Comparison of ENCODE assay signal across 8 mouse cellular contexts in genomic region chr11:98767276-98767675, GRCm38 (mm10). TPM values are rescaled to one million over a fixed set of nuclear protein-coding genes. Genes with fewer than 3 reads are reported as not detected.
A peak's percentile ranks its signal among the peaks of the same experiment; 100 is the strongest.
DNase-seq lines count a peak whose midpoint lies in the region; ATAC-seq lines count a peak whose summit lies in the region.

No protein-coding gene starts in this region.

- DNase-seq in adrenal gland, adult (ENCODE audit: inconsistent age in 2 of 2, low spot score in 1 of 2), result peak; percentile 63 to 84
- DNase-seq in adrenal gland, adult 8-10 months, result no peak
- peak; percentile 76 for DNase-seq in right cerebral cortex, postnatal 14 days
- no peak for DNase-seq in right cerebral cortex, postnatal 25 days
- peak; percentile 56 for DNase-seq in kidney, adult 9 months

- ATAC-seq in granulocyte monocyte progenitor cell, adult 5-6 weeks (replicated peaks; ENCODE audit: poor library complexity, severe bottlenecking), result peak; percentile 60
- ATAC-seq in megakaryocyte-erythroid progenitor cell, adult 5-6 weeks (replicated peaks; ENCODE audit: low FRiP score, low TSS enrichment, poor library complexity, severe bottlenecking), result 0 out of 2 replicates have a peak, but pooled peaks have one; percentile 19
- no peak; the same call in 1 of the 2 replicates for ATAC-seq in frontal cortex, adult (ENCODE audit: low TSS enrichment)

RNA-seq across cellular contexts. Expression of gene Nr1d1, which starts 7.9 kb away (rescaled TPM):
- 100 to 1,000 TPM; 140 to 286 (median 201) TPM for total RNA-seq in adrenal gland, adult 8-10 months (2022)
- 2.3 and 2.8 TPM in 2 replicates for total RNA-seq in granulocyte monocyte progenitor cell, adult 5-6 weeks (2014; fragmentation: Nextera tagmentation)
- total RNA-seq in granulocyte monocyte progenitor cell, adult 5-6 weeks (2017), result 1.2 TPM in 1 of 2 replicates, not detected in the other
- total RNA-seq in megakaryocyte-erythroid progenitor cell, adult 5-6 weeks (2014; fragmentation: Nextera tagmentation), result 4.1 and 8.0 TPM in 2 replicates
- 0.34 and 1.3 TPM in 2 replicates for total RNA-seq in megakaryocyte-erythroid progenitor cell, adult 5-6 weeks (2017)

RNA-seq across cellular contexts. Expression of gene Thra, which starts 26.8 kb away (rescaled TPM):
- 100 to 1,000 TPM in 1 of 4 experiments, 10 to 100 TPM in 3; 67.1 to 111 (median 82.9) TPM for total RNA-seq in adrenal gland, adult 8-10 months (2022)
- total RNA-seq in granulocyte monocyte progenitor cell, adult 5-6 weeks (2014; fragmentation: Nextera tagmentation), result 39.3 and 39.5 TPM in 2 replicates
- total RNA-seq in granulocyte monocyte progenitor cell, adult 5-6 weeks (2017), result 23.0 and 24.2 TPM in 2 replicates
- total RNA-seq in megakaryocyte-erythroid progenitor cell, adult 5-6 weeks (2014; fragmentation: Nextera tagmentation), result 47.5 and 51.0 TPM in 2 replicates
- total RNA-seq in megakaryocyte-erythroid progenitor cell, adult 5-6 weeks (2017), result 20.4 and 23.3 TPM in 2 replicates

RNA-seq across cellular contexts. Expression of gene Msl1, which starts 28.0 kb away (rescaled TPM):
- 10 to 100 TPM; 93.5 to 98.5 (median 93.7) TPM for total RNA-seq in adrenal gland, adult 8-10 months (2022)
- 72.7 and 75.0 TPM in 2 replicates for total RNA-seq in granulocyte monocyte progenitor cell, adult 5-6 weeks (2014; fragmentation: Nextera tagmentation)
- 59.8 and 70.1 TPM in 2 replicates for total RNA-seq in granulocyte monocyte progenitor cell, adult 5-6 weeks (2017)
- 58.6 and 74.8 TPM in 2 replicates for total RNA-seq in megakaryocyte-erythroid progenitor cell, adult 5-6 weeks (2014; fragmentation: Nextera tagmentation)
- 57.8 and 68.3 TPM in 2 replicates for total RNA-seq in megakaryocyte-erythroid progenitor cell, adult 5-6 weeks (2017)

RNA-seq across cellular contexts. Expression of gene Casc3, which starts 37.4 kb away (rescaled TPM):
- total RNA-seq in adrenal gland, adult 8-10 months (2022), result 10 to 100 TPM; 34.3 to 47.2 (median 41.6) TPM
- total RNA-seq in granulocyte monocyte progenitor cell, adult 5-6 weeks (2014; fragmentation: Nextera tagmentation), result 46.1 and 46.7 TPM in 2 replicates
- 13.6 and 31.8 TPM in 2 replicates for total RNA-seq in granulocyte monocyte progenitor cell, adult 5-6 weeks (2017)
- 47.6 and 51.8 TPM in 2 replicates for total RNA-seq in megakaryocyte-erythroid progenitor cell, adult 5-6 weeks (2014; fragmentation: Nextera tagmentation)
- total RNA-seq in megakaryocyte-erythroid progenitor cell, adult 5-6 weeks (2017), result 37.4 and 53.5 TPM in 2 replicates

RNA-seq across cellular contexts. Expression of gene Med24, which starts 38.0 kb away (rescaled TPM):
- 10 to 100 TPM; 47.7 to 63.3 (median 55.7) TPM for total RNA-seq in adrenal gland, adult 8-10 months (2022)
- 57.3 and 68.2 TPM in 2 replicates for total RNA-seq in granulocyte monocyte progenitor cell, adult 5-6 weeks (2014; fragmentation: Nextera tagmentation)
- total RNA-seq in granulocyte monocyte progenitor cell, adult 5-6 weeks (2017), result 37.6 and 42.6 TPM in 2 replicates
- total RNA-seq in megakaryocyte-erythroid progenitor cell, adult 5-6 weeks (2014; fragmentation: Nextera tagmentation), result 62.2 and 78.6 TPM in 2 replicates
- total RNA-seq in megakaryocyte-erythroid progenitor cell, adult 5-6 weeks (2017), result 30.1 and 42.7 TPM in 2 replicates

Comparison
In these comparisons a context has a peak if more than half of its experiments do, and no peak if none do; other contexts are left out.
1. DNase-seq: peak in adrenal gland, adult (2 of 2), right cerebral cortex, postnatal 14 days (single experiment) and kidney, adult 9 months (single experiment); none in adrenal gland, adult 8-10 months (single experiment) and right cerebral cortex, postnatal 25 days (single experiment).
2. RNA of gene Nr1d1, which starts 7.9 kb away (total RNA-seq): 140 to 286 TPM in adrenal gland, adult 8-10 months; 0.34 to 8.0 TPM in megakaryocyte-erythroid progenitor cell, adult 5-6 weeks and 1.2 to 2.8 TPM in granulocyte monocyte progenitor cell, adult 5-6 weeks; every median in the first group is over 10 times any median in the second.